Mouse (Mus musculus): ENCODE measurements around the gene Gpld1. TPM values are rescaled to one million over a fixed set of nuclear protein-coding genes. Genes with fewer than 3 reads are reported as not detected.

Gpld1 gene
- polyA plus RNA-seq, 2 experiments from 2014 or later, result 0.98 to 2.4 TPM

DNA sequence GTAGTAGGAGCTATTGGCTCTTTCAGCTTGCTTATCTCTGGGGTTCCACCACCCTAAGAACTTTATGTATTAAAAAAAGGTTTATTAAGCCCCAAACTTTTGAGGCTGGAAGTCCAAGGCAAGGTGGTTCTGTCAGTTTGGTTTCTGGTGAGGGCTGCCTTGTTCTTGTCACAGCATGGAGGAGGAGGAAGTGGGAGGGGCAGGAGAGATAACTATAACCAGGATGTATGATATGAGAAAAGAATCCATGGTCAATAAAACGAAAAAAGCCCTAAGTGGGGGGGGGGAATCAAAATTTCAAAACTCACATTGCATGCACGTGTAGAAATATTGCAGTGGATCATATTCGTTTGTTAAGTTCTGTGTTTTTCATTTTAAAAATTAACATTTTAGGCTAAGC is 80.2 kb downstream of the Gpld1 start:
- no peak for ATAC-seq

DNA sequence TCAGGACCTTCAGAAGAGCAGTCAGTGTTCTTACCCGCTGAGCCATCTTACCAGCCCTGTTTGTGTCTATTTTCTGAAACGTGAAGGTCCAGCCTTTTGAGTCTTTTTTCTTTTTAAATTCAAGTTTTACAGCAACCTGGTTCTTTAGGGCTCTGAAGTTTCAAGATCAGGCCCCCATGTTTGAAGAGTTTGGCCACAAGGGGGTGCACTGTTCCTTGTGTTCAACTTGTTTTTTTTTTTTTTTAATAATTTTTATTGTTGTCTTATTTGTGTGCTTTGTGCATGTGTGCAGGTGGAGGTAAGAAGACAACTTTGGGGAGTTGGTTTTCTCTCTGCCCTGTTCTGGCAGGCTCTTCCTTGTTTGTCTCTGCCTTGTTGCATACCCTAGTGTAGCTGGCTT is 81.7 kb downstream of the Gpld1 start:
- ATAC-seq, result no peak

DNA sequence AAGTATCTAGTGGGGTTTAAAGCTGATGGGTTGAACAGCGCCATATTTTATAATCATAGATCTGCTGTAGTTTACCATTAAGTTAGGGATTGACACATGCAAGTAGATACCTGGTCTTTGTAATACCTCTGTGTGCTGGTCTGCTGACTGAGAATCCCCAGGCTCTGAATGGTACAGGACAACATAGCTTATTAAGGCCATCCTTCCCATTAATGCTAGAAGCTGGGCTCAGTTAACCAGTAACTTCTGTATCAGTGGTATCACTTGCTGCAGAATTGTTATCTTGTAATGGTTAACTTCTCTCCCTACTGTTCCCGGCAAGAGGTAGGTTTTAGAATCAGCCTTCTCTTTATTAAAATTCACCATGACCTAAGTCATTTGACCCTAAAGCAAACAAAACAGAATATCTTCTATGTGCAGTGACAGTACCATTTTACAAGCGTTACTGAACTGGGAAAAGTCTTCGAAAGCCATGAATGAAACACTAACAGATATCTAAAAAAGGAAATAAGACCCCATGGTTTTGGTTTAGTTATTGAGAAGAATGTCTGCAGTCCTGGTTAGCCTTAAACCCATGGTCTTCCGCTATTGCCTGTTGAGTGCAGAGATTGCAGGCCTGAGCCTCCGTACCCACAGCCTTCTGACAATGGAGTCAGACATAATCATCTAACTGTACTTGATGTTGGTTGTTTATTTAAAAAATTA is 83.6 kb downstream of the Gpld1 start:
- no peak for ATAC-seq

DNA sequence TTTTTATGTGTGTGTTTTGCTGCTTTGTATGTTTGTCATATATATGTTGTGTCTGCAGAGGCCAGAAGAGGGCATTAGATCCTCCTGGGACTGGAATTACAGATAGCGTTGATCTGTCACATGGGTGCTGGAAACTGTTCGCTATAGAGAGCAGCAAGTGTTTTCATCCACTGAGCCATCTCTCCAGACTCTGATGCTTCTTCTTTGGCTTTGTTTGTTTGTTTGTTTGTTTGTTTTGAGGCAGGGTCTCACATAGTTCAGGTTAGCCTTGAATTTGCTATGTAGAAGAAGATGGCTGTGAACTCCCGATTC is 84.1 kb downstream of the Gpld1 start:
- ATAC-seq, result no peak

DNA sequence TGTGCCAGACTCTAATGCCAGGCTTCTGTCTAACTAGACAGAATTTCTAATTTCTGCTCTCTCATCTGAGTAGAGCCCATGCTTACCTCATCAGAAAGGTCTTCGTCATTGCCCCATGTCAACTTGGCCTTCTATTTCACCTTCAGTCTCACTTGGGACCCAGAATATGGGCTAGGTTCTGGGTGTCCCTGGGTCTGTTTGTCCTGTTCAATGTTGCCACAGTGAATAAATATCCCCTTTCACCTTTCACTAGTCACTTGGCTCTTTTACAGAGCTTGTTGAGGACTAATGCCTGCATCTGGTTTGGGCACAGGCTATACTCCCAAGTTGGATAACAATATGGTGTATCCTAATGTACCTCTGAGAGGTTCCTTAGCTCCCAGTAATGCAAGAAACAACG is 96.5 kb downstream of the Gpld1 start:
- no peak for ATAC-seq

Other genes with a start within 250 kb of the Gpld1 start
- gene Armh2, start 201.9 kb upstream of the Gpld1 start, polyA plus RNA-seq (2017; shearing (Covaris generic)), result not detected
- 10 to 100 TPM; 47.8 to 61.4 TPM for gene Gmnn, start 181.2 kb upstream of the Gpld1 start, polyA plus RNA-seq (2017; shearing (Covaris generic))
- 10 to 100 TPM; 32.0 to 44.4 TPM for gene BC005537, start 141.5 kb upstream of the Gpld1 start, polyA plus RNA-seq (2017; shearing (Covaris generic))
- gene Acot13, start 111.6 kb upstream of the Gpld1 start, polyA plus RNA-seq (2017; shearing (Covaris generic)), result 10 to 100 TPM; 69.2 to 76.1 TPM
- 10 to 100 TPM; 17.2 to 24.2 TPM for gene Tdp2, start 111.5 kb upstream of the Gpld1 start, polyA plus RNA-seq (2017; shearing (Covaris generic))
- under 1 TPM; 0.24 to 0.25 TPM for gene D130043K22Rik, start 98.0 kb upstream of the Gpld1 start, polyA plus RNA-seq (2017; shearing (Covaris generic))
- gene Aldh5a1, start 5.5 kb upstream of the Gpld1 start, polyA plus RNA-seq (2017; shearing (Covaris generic)), result under 1 TPM; 0.20 to 0.49 TPM
- 1 to 10 TPM; 5.6 to 5.7 TPM for gene Mrs2, start 77.2 kb downstream of the Gpld1 start, polyA plus RNA-seq (2017; shearing (Covaris generic))
- gene Dcdc2a, start 112.9 kb downstream of the Gpld1 start, polyA plus RNA-seq (2017; shearing (Covaris generic)), result not detected